Mouse (Mus musculus) kidney, embryonic 14.5 days (tissue): ENCODE results near the gene Ranbp9. TPM values are rescaled to one million over a fixed set of nuclear protein-coding genes. Genes with fewer than 3 reads are reported as not detected.
A peak's percentile ranks its signal among the peaks of the same experiment; 100 is the strongest.

Experiments used
- ATAC-seq: fragments of 200-750 bp; cut with Nextera tagmentation; 2 replicates; pipeline ENCODE4 v1.8.0; 2017; ENCODE audit warnings: moderate number of reproducible peaks, mild to moderate bottlenecking, moderate TSS enrichment, moderate library complexity; ENCODE audit not compliant: low FRiP score, low TSS enrichment
- H3K27ac ChIP-seq: fragments of 300-500 bp; sonication (generic); 2 replicates; pipeline ENCODE4 v1.5.1; 2014; ENCODE audit warnings: low read depth, mild to moderate bottlenecking, low read length, moderate library complexity, mixed read lengths
- H3K27me3 ChIP-seq: fragments of 300-500 bp; sonication (generic); 2 replicates; pipeline ENCODE4 v1.6.1; 2014; ENCODE audit warnings: mild to moderate bottlenecking, low read length; ENCODE audit not compliant: control insufficient read depth, insufficient read depth
- H3K36me3 ChIP-seq: fragments of 300-500 bp; sonication (generic); 2 replicates; pipeline ENCODE4 v1.6.1; 2014; ENCODE audit warnings: low read length, mixed read lengths; ENCODE audit not compliant: control insufficient read depth, insufficient read depth
- H3K4me1 ChIP-seq: fragments of 300-500 bp; sonication (generic); 2 replicates; pipeline ENCODE4 v1.6.1; 2014; ENCODE audit warnings: low read length, mixed read lengths; ENCODE audit not compliant: control insufficient read depth, insufficient read depth
- H3K4me2 ChIP-seq: fragments of 300-500 bp; sonication (generic); replicated peaks from 2 replicates; pipeline ENCODE4 v1.6.1; 2014; ENCODE audit warnings: low read depth, mild to moderate bottlenecking, low read length
- H3K4me3 ChIP-seq: fragments of 300-500 bp; sonication (generic); 2 replicates; pipeline ENCODE4 v1.5.1; 2014; ENCODE audit warnings: mild to moderate bottlenecking, low read length
- H3K9ac ChIP-seq: fragments of 300-500 bp; sonication (generic); 2 replicates; pipeline ENCODE4 v1.6.1; 2014; ENCODE audit warnings: low read depth, mild to moderate bottlenecking, low read length, moderate library complexity
- H3K9me3 ChIP-seq: fragments of 300-500 bp; sonication (generic); 2 replicates; pipeline ENCODE4 v1.6.1; 2016; ENCODE audit warnings: low read length; ENCODE audit not compliant: control insufficient read depth
- WGBS: fragments of 180-500 bp; shearing (Covaris S2); extraction: QIAGEN DNeasy Blood & Tissue Kit; methylation state at CpG from one replicate; pipeline ENCODE4 v1.1.7; 2014; 5-methylcytosine and 5-hydroxymethylcytosine counted together
- polyA plus RNA-seq: library from polyadenylated mRNA; unstranded; fragments of >200 nt; fragmentation: Nextera tagmentation; extraction: Ambion mirVana; gene quantifications from 2 replicates; pipeline ENCODE4 v1.2.1, GENCODE M21; 2014

Gene Ranbp9
- polyA plus RNA-seq = 15.1 and 21.1 TPM in 2 replicates

GRCm38 (mm10) chr13:43480957-43481858 lies at the start of gene Ranbp9:
TSS of gene Ranbp9 (minus strand) at chr13:43481282.
- H3K27ac ChIP-seq = peak within 1 kb of the TSS; percentile 99
- H3K9ac ChIP-seq = peak within 1 kb of the TSS; percentile 99
- peaks cover 17% of the 10 kb centered on the region; the same call in 1 of the 2 replicates for H3K4me1 ChIP-seq
- H3K4me3 ChIP-seq = peak within 1 kb of the TSS; percentile 97
- H3K27me3 ChIP-seq = no peaks in the 10 kb centered on the region
- no peaks in the 10 kb centered on the region for H3K36me3 ChIP-seq
- H3K4me2 ChIP-seq = peak within 1 kb of the TSS; percentile 70
- 1% methylated on average over 87 of the region's 132 CpGs for WGBS
- H3K9me3 ChIP-seq = no peaks in the 10 kb centered on the region
- ATAC-seq = peak; percentile 88

GRCm38 (mm10) chr13:43530129-43530831 lies 49.2 kb upstream of the Ranbp9 start:
- no peak overlapping the region for H3K9ac ChIP-seq
- H3K4me1 ChIP-seq = peaks cover 12% of the 10 kb centered on the region; the same call in 1 of the 2 replicates
- no peaks in the 10 kb centered on the region for H3K36me3 ChIP-seq
- no peak for ATAC-seq
- WGBS = 46% methylated on average over 14 of the region's 14 CpGs
- no peak overlapping the region for H3K27ac ChIP-seq
- no peak overlapping the region for H3K4me3 ChIP-seq
- H3K27me3 ChIP-seq = no peaks in the 10 kb centered on the region
- H3K4me2 ChIP-seq = no peak overlapping the region
- no peaks in the 10 kb centered on the region for H3K9me3 ChIP-seq

DNA sequence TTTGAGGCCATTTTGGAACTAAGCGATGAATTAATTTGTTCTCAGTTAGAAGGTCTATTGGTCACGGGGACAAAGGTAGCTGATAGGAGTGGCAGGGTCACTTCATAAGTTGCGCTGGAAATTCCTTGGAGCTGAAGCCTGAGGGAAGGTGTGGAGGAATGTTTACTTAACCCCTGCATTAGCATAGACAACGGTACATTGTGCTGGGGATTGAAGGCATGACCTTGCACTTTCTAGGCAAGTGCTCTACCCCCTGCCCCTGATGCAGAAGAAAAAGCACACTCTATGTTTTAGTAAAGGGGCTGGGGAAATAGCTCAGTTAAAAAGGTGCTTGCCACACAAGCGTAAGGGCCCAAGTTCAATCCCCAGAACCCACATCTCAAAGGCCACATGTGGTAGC lies 45.2 kb upstream of the Ranbp9 start:
- H3K4me3 ChIP-seq = no peak overlapping the region
- no peak overlapping the region for H3K27ac ChIP-seq
- H3K4me2 ChIP-seq = no peak overlapping the region
- WGBS = 72% methylated on average over 5 of the region's 5 CpGs
- H3K4me1 ChIP-seq = peaks cover 13% of the 10 kb centered on the region; the same call in 1 of the 2 replicates
- H3K27me3 ChIP-seq = no peaks in the 10 kb centered on the region
- no peaks in the 10 kb centered on the region for H3K9me3 ChIP-seq
- H3K9ac ChIP-seq = no peak overlapping the region
- H3K36me3 ChIP-seq = no peaks in the 10 kb centered on the region
- ATAC-seq = no peak

DNA sequence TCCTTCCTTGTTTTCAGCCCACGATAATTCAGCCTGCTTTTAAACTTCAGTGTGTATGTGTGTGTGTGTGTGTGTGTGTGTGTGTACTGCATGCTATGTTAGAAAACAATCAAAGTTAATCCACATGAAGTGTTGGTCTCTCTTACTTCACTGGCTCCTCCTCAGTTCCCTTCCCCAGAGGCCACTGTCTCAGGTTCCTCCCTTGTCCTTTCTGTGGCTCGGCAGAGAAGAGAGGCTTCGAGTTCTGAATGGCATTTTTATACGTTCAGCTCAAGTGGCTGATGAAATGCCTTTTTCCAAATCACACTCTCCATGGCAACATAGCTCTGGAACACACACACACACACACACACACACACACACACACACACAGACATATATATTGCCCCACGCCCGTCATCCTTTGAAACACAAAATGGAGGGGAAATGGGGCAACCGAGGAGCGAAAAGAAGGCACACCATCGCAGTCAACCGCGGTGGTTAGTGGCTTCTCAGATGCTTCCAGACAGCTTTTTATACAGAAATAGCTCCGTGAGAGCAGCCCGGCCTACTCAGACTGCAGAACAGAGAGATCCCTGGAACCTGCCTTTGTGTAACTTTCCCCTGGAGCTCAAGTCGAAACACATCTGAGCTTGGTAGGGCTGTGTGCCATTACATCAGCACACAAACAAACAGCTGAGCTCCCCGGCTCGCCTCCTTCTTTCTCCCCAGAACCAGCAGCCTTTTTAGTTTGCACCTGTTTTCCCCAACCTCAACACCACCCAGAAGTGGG lies 44.5 kb upstream of the Ranbp9 start:
- no peak overlapping the region for H3K9ac ChIP-seq
- 51% methylated on average over 16 of the region's 16 CpGs for WGBS
- no peaks in the 10 kb centered on the region for H3K9me3 ChIP-seq
- peaks cover 6% of the 10 kb centered on the region; the same call in 1 of the 2 replicates for H3K4me1 ChIP-seq
- peak overlapping the region; percentile 57; the same call in 1 of the 2 replicates for H3K27ac ChIP-seq
- H3K36me3 ChIP-seq = no peaks in the 10 kb centered on the region
- no peak overlapping the region for H3K4me3 ChIP-seq
- H3K4me2 ChIP-seq = no peak overlapping the region
- peak; percentile 61 for ATAC-seq
- no peaks in the 10 kb centered on the region for H3K27me3 ChIP-seq

DNA sequence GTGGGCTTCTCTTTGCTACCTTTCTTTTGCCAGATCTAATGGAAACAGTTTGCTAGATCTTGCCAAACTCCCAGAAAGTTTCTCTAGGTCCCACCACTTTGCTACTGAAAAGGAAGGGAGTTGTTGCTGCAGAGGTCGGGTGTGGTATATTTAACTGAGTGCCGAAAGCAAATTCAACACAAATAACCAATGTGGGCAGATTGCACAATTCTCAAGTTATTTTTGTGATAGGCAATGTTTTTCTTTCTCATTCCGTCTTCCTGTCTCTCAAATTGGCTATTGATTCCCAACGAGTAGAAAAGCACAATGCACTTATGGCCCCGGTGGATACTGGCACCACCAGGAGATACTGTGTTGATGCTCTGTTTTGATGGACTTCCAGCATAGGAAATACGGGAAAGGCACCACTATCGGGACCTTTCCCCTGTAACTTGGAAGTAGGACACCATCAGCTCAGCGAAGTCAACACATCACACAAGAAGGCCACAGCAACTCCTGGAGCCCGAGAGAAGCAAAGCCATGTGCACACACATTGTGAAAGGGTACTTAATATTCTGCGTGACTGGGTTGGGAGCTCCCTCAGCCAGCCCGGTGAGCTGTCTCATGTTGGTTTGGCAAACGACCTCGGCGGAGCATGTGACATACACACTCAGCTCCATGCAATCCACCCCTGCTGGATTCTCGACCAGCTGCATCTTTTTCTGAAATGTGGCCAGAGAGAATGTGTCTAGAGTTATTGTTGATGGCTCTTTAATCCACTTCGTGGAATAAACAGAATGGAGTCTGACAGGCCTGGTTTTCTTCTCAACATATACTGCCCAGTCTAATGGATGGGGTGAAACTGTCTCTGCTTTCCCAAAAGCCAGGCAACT lies 43.6 kb upstream of the Ranbp9 start:
- no peak overlapping the region for H3K4me3 ChIP-seq
- H3K9ac ChIP-seq = no peak overlapping the region
- 60% methylated on average over 16 of the region's 16 CpGs for WGBS
- H3K4me2 ChIP-seq = no peak overlapping the region
- 0 out of 2 replicates have a peak, but pooled peaks cover 2% of the 10 kb centered on the region for H3K4me1 ChIP-seq
- H3K36me3 ChIP-seq = no peaks in the 10 kb centered on the region
- peak overlapping the region; percentile 57; the same call in 1 of the 2 replicates for H3K27ac ChIP-seq
- H3K27me3 ChIP-seq = no peaks in the 10 kb centered on the region
- peak; percentile 43; the same call in 1 of the 2 replicates for ATAC-seq
- H3K9me3 ChIP-seq = no peaks in the 10 kb centered on the region

DNA sequence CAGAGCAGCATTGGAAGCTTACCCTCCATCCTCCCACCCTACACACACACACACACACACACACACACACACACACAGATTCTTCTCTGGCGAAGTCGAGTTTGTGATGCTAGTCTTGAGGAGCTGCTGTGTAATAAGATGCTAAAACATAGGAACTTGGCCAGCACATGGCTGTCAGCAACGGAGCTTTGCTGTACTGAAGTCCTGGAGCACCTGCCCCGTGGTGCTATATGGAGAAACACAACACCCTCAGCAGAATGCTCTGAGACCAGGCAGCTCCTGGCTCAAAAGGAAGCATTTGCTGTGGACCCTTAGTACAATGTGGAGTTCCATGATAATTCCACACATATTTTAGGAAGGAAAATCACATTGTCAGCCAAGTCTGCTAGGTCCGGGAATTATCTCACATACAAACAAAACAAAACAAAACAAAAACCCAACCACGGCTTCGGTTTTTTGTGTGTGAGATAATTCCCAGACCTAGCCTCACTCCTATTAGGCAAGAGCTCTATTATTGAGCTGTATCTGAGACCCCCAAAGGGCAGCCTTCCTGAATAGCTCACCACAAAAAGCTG lies 42.9 kb upstream of the Ranbp9 start:
- 0 out of 2 replicates have a peak, but pooled peaks cover 2% of the 10 kb centered on the region for H3K4me1 ChIP-seq
- no peak overlapping the region for H3K4me3 ChIP-seq
- no peak overlapping the region for H3K9ac ChIP-seq
- WGBS = 74% methylated on average over 7 of the region's 7 CpGs
- H3K4me2 ChIP-seq = no peak overlapping the region
- no peaks in the 10 kb centered on the region for H3K36me3 ChIP-seq
- H3K27ac ChIP-seq = no peak overlapping the region
- ATAC-seq = no peak
- H3K27me3 ChIP-seq = no peaks in the 10 kb centered on the region
- no peaks in the 10 kb centered on the region for H3K9me3 ChIP-seq

DNA sequence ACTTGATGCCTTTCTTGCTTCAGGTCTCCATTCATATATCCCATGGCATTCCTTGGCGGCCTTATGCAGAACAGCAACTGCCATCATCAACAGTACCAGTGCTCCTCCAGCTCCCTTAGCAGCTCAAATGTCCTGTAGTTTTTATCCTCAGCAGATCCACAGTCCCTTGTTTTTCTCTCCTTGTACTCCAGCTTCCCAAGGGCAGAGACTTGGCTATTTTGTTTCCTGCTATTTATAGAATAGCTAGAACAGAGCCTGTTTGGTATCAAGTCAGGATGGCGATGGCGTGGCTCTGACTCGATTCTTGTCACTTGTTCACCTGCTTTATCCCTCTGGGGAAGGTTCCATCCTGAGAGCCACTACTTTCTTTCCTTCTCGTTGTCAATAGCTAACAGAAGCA lies 40.9 kb upstream of the Ranbp9 start:
- no peak overlapping the region for H3K9ac ChIP-seq
- 0 out of 2 replicates have a peak, but pooled peaks cover 2% of the 10 kb centered on the region for H3K4me1 ChIP-seq
- H3K4me2 ChIP-seq = no peak overlapping the region
- no peaks in the 10 kb centered on the region for H3K36me3 ChIP-seq
- WGBS = 92% methylated on average over 5 of the region's 5 CpGs
- H3K9me3 ChIP-seq = no peaks in the 10 kb centered on the region
- no peak for ATAC-seq
- H3K27ac ChIP-seq = no peak overlapping the region
- no peaks in the 10 kb centered on the region for H3K27me3 ChIP-seq
- no peak overlapping the region for H3K4me3 ChIP-seq

DNA sequence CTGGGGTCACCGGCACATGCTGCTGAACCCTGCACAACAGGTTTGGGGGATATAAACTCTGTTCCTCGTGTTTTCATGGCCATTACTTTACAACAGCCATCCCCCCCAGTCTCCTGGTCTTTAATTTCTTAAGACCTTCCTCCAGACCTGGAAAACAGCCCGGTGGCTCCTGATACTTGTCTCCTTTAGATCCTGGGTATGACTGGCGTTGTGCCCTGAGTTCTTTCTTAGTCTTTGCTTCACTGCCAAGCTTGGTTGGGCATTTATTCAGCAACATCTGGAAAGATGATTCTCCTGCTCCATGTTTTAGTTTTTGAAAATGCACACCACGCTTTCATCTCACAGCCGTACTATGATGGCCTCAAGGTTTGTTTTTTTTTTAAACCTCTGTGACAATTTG lies 38.2 kb upstream of the Ranbp9 start:
- Histone ChIP-seq H3K36me3 (no peaks in the 10 kb centered on the region), H3K27ac (no peak overlapping the region), H3K4me1 (no peaks in the 10 kb centered on the region), H3K4me2 (no peak overlapping the region), H3K9ac (no peak overlapping the region), H3K4me3 (no peak overlapping the region), H3K9me3 (no peaks in the 10 kb centered on the region), H3K27me3 (no peaks in the 10 kb centered on the region)
- no peak for ATAC-seq
- 80% methylated on average over 6 of the region's 6 CpGs for WGBS
